Mouse (Mus musculus) ES-CJ7 (cell line): ENCODE measurements around the gene Tbc1d22b.

Experiments used
- DNase-seq: peaks from one replicate; pipeline ENCODE4 v3.0.0; 2011; ENCODE audit warnings: low read depth, low spot score

Tbc1d22b gene

DNA sequence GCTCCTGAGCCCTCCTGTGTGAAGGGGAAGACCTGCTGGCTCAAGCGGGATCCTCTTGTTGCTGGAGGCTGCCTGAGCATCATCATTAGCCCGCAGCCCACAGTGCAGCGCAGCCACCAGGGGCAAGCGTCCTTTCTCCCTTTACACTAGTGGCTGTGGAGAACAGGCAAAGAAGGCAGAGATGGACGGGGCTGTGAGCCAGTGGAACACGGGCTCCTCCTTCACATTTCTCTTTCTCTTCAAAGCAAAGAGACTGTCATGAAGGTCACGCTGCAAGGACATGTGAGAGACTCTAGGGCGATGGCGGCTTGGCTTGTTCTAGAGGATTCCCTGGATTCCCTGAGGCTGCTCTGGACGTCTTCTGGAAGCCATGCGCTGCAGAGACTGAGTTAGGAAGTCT lies 91.4 kb downstream of the Tbc1d22b start:
- DNase-seq = no peak

DNA sequence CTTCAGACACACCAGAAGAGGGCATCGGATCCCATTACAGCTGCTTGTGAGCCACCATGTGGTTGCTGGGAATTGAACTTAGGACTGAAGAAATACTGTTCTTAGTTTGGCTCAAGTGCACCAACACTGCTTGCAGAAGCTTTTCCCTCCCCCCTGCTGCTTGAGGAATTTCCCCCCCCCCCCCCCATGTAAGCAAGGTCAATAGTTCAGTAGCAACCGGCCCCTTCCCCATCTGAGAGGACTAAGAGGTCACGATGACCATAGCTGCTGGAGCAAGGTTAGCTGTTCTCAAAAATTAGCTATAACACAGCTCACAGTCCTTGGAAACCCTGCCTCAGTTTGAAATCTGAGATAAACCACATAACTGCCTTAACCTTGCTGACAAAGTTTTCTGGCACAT lies 92.6 kb downstream of the Tbc1d22b start:
- DNase-seq = no peak
